Mouse (Mus musculus) heart, postnatal 25 days (tissue): ENCODE measurements around the gene Tbc1d5. TPM values are rescaled to one million over a fixed set of nuclear protein-coding genes. Genes with fewer than 3 reads are reported as not detected.

ENCODE experiments used
- DNase-seq: peaks from one replicate; pipeline ENCODE4 v3.0.0; 2022; ENCODE audit warnings: low spot score
- intact Hi-C: fragments of 180-260 bp; cut with DNase I; formaldehyde crosslinking; loops from one replicate; pipeline ENCODE4 v1.15.1; 2025
- total RNA-seq, 2 experiments: library from RNA; stranded (reverse); gene quantifications; 2 replicates each; pipeline ENCODE4 v1.2.3; 2021

Tbc1d5 gene
- total RNA-seq: 10 to 100 TPM; 16.2 to 17.2 TPM

DNA sequence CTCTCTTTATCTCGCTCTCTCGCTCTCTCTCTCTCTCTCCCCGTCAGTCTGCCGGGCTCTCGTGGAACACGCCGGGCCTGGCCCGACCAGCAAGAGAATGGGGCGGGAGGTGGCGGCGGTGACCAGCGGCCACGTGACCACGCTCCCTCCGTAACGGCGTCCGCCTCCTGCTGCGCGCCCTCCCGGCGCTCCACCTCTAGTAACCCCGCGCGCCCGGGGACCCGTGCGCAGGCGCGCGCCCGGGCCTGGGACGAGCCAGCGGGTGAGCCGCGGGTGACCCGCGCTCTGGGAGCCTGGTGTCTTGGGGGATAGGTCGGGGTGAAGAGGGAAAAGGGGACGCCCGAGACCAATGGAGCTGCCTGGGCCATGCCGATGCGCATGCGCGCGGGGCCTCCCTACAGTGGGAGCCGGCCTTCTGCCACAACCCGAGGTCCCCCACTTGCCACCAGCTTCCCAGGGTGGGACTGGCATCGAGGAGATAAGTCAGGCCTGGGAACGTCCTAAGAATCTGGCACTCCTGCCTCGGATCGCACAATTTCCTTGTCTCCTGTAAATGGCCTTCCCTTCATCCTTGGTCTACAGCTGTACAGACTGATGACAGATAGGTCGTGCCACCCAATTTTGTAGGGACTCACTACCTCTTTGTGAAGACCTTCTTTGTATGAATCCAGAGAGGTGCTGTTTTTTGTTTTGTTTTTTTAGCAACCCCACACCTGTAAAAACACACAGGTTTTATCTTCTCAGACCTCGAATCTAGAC is at the start of gene Tbc1d5:
Gene Tbc1d5 (minus strand): TSS at position 158 of the 759 bp plus-strand sequence.
- peak; percentile 89 for DNase-seq
- intact Hi-C loops: loop anchor here (10.0 kb wide), 1 partner anchor 195 kb away; no protein-coding TSS in a partner anchor

DNA sequence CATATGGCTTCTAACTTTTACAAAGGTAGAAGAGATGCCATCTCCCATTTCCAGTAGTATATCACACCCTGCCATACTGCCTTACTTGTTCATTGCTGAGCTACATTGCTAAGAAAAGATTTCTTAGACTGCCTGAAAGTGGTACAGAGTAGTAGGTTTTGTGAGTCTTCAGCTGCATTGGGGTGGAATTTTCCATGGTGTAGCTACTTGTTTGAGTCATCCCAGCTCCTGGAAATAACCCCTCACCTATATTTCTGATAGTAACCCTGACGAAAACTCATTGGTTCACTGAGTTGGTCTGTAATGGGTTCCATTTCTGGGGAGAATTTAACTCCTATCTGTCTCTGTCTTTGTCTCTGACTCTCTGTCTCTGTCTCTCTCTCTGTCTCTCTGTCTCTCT is 46.9 kb upstream of the Tbc1d5 start:
- intact Hi-C loops: no loop called here
- DNase-seq: no peak

DNA sequence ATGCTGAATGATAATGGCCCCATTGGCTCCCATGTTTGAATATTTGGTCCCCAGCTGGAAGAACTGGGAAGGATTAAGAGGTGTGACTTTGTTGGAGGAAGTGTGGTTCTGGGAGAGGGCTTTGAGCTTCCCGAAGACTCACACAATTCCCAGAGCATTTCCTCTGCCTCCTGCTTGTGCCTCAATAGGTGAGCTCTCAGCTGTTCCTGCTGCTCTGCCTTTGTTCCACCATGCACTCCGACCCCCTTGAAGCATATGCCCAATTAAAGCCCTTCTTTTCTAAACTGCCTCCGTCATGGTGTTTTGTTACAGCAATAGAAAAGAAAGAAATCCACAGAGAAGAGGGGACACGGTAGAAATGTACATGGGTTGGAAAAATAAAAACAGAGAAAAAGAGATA is 44.0 kb upstream of the Tbc1d5 start:
- intact Hi-C loops: no loop called here
- no peak for DNase-seq

DNA sequence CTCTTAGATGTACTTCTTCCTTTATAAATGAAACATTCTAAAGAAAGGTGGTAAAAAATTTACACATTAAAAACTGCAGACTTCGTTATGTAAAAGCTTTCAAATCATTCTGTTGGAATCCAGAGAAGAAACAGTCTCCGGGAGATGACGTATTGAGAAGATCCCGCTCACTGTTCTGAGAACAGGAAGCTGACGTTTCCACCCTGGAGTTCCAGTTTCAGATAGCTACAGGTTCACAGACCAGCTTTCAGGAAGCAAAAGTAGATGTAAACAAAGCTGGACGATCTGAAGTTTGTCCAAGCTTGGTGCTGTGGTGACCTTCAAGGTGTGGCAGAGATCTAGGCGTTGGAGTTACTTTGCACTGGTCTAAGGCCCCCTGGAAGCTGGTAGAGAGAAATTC is 41.9 kb upstream of the Tbc1d5 start:
- intact Hi-C loops: no loop called here
- no peak for DNase-seq

DNA sequence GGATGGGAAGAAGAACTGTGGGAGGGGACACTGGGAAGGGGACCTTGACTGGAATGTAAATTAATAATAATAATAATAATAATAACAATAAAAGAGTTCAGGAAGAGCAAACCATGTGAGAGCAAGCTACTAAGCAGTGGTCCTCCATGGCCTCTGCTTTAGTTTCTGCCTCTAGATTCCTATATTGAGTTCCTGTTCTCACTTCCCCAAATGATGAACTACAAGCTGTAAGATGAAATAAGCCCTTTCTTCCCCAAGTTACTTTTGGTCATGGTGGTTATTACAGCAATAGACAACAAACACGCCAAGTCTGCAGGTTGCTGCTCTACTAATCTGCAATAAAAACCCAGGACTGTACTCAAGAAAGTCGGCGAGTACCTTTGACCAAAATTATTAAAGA is 40.7 kb upstream of the Tbc1d5 start:
- intact Hi-C loops: no loop called here
- no peak for DNase-seq

DNA sequence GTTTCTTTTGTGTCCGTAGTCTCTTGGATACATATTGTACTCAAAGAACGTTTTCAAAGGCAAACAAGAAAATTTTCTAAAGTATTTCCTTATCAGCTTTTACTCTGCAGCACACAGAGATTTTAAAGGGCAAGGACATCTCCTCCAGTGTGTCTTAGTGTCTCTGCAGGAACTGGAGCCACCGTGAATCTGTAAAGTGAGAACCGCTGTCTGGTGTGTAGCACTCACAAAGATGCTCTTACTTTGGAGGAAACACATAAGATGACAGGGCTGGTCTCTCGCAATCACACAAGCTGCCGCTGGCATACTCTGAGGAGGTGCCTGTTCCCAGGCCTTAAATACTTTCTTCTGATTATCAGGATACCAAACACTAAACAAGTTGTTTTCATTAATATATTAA is 37.3 kb upstream of the Tbc1d5 start:
- intact Hi-C loops: no loop called here
- no peak for DNase-seq

DNA sequence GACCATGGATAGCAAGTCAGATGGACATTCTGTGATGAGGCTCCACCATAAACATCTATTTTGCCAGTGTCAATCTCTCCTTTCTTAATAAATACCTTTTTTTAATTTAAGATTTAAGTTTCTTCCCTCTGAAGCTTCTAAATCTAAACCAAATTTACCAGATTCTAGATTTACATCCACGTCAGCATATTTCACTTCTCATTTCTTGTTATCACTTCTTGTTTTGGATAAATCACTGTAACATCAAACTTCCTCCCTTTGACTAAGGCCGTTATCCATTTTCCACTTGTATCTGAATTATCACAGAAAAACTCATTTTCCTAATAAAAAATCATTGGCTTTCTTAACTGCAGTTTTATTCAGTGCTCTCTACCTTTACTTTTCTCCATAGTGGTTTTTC is 30.4 kb upstream of the Tbc1d5 start:
- DNase-seq: no peak
- intact Hi-C loops: no loop called here

DNA sequence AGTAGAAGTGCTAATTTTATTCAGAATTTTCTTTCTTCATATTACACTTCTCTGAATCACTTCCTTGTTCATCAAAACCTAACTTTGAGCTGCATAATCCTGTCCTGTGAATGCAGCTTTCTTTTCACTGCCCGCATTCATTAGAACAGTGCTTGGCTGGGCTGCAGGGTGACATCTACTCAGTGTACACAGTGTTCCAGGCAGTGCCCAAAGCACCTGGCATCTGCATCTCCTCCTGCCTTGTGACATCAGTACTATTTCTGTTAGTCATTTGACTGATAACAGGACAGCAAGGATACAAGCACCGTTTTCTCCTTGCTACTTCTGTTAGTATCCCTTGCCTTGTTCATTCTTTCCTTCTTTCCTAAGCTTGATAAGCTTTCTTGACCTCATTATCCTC is 25.5 kb upstream of the Tbc1d5 start:
- intact Hi-C loops: no loop called here
- peak; percentile 9 for DNase-seq

DNA sequence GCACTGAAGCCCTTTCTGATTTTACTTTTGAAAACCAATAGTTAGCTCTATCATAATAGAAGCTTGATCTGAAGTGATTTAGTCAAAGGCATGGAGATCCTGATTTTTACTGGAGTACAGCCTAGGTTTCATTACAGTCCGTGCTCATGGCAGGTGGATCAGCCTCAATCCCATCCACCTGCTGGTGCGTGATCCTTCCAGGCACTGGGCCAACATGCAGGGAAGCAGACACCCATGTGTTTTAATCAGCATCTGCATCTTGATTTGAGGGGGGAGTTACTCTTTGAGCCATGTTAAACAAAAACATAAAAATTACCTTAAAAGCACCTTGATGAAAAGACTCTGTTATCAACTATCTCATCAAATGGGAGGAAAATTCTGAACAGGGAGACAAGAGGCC is 16.4 kb upstream of the Tbc1d5 start:
- DNase-seq: no peak
- intact Hi-C loops: no loop called here

DNA sequence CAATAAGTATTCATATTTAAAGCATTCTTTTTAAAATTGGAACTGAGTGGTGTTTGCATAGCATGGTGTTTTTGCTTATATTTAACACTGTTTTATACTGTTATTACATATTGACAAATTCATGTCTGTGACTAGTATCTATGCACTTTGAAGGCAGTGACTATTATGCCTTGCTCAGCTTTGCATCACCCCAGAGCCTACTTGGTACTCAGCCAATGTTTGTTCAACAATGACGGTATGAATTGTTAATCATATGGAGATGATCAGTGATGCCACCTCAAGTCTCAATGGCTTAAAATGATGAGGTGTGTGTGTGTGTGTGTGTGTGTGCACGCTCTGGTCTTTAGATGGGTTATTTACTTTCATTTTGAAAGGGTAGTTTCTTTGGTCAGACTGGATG is 15.6 kb upstream of the Tbc1d5 start:
- DNase-seq: no peak
- intact Hi-C loops: no loop called here

DNA sequence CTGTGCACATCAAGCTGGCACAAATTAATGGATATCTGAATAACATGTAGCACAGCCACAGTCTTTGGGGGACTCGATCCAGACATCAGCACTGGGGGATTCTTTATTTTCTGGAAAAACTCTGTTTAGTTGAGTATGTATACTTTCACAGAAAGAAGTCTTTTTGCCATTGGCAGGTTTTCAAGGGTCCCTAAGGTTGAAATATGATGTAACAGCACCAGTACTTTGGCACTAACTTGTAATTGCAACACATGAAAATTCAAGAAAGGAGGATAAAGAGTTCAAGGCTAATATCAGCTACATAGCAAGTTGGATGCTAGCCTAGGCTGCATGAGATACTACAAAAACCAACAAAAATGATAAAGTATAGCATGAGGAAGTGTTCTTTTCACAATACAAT is 12.2 kb upstream of the Tbc1d5 start:
- no peak for DNase-seq

DNA sequence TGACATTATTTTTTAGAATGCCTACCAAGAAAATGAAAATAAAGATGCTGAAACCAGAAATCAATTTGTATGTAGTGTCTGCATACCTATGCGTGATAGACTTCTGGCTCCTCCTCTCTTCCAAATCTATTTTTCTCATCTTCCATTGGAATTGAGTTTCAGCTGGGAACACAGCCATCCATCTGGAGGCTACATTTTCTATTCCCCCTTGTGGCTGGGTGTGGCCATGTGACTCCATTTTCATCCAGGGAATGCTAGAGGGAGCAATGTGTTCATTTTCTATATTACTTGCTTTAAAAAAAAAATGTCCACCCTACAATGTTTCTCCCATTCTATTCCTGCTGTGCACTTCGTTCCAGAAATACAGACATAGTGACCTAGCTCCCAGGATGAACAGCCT is 3.6 kb upstream of the Tbc1d5 start:
- DNase-seq: no peak
- intact Hi-C loops: loop anchor here (5.0 kb wide), 1 partner anchor 70 kb away; no protein-coding TSS in a partner anchor

More for the DNA sequence above, 12.2 kb upstream of the Tbc1d5 start:
- intact Hi-C loops: no loop called here

DNA sequence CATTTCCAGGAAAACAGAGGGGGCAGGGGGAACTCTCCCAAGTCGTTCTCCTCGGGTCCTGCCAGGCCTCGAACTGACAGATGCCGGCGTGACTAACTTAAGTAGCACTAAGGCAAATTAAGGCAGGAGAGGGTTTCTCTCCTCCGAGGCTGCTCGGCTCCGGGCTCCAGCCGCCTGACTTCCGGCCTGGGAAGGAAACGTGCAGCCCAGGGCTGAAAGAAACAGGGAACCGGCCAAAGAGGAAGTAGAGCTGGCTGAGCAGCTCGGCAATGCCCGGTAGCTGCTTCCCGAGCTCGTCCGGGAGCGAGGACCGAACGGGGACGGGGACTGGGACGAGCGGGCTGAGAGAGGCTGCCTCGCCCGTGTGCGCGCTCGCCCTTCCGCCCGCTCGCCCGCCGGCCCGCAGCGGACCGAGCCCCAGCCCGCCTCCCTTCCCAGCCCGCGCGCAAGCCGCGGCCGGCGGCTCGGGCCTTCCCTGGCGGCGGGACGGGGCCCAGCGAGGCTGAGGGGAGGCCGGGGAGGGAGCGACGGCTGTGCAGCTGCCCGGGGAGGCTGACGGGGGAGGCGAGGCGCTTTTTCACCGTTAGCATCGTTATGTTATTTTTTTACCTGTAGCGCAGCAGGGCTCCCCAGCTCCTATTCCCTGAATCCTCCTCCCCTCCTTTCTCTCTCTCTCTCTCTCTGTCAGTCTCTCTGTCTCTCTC is 509 bp downstream of the Tbc1d5 start:
- DNase-seq: peak; percentile 59
- intact Hi-C loops: loop anchor here (10.0 kb wide), 1 partner anchor 194 kb away; no protein-coding TSS in a partner anchor

DNA sequence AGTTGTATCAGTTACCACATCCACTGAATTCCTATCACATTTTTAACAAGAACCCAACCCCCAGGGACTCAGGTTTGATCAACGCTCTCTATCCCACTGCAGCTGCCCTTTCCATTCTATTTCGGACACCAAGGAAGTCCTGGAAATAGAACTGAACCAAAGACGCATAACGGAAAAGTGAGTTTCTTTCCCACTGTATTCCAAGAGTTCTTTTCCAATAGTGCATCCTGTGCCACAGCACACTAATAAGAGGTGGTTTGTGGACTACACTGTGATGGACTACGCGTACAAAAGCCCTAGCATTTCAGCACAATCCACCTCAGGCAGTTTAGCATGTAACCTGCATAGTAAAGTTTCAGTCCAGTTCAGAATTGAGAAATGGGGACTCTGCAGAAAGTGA is 1.2 kb downstream of the Tbc1d5 start:
- intact Hi-C loops: loop anchor here (10.0 kb wide), 1 partner anchor 193 kb away; no protein-coding TSS in a partner anchor
- no peak for DNase-seq

DNA sequence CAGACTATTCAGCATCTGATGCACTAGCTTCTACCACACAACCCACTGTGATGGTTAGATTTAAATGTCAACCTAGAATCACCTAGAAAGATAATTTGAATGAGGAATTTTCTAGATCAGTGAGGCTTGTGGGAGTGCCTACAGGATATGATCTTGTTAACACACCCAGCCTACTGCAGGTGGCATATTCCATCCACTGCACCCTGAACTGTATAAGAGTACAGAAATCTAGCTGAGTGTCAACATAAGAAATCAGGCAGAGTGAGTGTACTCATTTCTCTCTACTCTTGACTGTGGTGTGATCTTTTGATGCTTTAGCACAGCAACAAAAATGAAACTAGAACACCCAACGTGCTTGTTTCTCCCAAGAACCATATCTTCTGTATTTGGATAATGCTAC is 6.8 kb downstream of the Tbc1d5 start:
- intact Hi-C loops: loop anchor here (10.0 kb wide), 1 partner anchor 188 kb away; no protein-coding TSS in a partner anchor

DNA sequence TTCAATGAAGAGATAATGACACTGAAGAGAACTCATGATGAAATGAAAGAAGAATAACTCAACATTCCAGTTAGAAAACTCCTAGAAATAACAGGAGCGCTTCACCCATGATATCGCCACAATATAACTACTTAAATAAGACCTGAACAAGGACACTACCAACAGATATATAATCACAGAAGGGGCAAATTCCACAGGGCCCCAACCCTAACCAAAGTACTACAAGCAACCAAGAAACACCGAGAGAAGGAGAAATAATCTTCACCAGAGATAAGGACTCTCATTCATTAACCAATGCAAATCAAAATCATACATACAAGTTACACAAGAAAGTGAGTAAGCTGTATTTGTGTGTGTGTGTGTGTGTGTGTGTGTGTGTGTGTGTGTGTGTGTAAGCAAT is 7.6 kb downstream of the Tbc1d5 start:
- no peak for DNase-seq
- intact Hi-C loops: loop anchor here (10.0 kb wide), 1 partner anchor 187 kb away; no protein-coding TSS in a partner anchor

More for the DNA sequence above, 6.8 kb downstream of the Tbc1d5 start:
- no peak for DNase-seq

DNA sequence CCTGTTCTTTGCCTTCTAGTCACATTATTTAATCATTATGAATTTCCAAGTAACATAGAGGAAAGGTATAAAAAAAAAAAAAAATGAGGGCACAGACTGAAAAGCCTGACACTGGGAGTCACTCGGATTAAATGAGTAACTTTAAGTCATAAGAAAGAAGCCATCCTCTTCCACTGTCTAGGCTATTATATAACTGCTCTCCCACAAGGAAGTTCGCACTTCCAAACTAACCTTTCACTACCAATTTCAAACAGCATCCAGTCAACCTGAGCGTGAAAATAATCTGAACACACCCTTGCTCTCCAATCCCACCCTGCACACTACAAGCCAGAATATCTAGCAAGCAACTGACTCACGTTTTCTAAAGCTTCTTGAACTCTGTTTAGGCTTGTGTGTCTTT is 9.2 kb downstream of the Tbc1d5 start:
- DNase-seq: no peak
- intact Hi-C loops: loop anchor here (10.0 kb wide), 1 partner anchor 185 kb away; no protein-coding TSS in a partner anchor

DNA sequence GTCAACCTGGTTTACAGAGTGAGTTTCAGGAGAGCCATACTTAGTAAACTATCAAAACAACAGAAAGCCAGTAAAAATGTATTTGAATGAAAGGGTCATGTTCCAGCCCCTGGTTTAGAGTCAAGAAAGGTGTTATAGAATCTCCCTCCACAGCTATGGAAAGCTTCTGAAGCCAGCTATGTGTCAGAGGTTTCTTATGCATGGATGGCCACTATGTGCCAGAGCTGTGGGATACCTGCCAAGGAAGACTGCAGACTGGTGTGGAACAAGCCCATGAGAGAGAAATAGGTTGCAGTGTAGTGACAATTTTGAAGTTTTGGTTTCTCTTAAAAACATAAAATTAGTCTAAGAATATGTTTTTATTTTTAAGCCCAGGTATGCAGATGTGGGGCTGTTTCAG is 16.8 kb downstream of the Tbc1d5 start:
- DNase-seq: no peak
- intact Hi-C loops: no loop called here

DNA sequence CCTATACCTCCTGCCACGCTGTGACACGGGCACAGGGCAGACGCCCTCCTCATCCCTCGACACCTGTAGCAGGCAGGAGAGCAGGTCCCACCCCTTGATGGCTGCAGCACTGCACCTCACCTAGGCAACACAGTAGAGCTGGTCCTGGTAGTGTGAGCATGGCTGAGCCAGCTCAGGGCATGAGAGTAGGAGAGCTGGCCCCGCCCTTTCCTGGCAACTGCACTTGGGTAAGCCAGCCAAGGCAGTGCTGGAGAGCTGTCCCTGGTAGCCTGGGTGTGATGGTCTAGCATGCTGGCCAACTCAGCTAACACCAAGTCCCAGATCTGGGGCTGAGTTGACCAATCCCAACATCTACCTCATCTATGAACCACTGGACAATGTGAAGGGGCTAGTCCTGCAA is 19.9 kb downstream of the Tbc1d5 start:
- DNase-seq: peak; percentile 5
- intact Hi-C loops: no loop called here

DNA sequence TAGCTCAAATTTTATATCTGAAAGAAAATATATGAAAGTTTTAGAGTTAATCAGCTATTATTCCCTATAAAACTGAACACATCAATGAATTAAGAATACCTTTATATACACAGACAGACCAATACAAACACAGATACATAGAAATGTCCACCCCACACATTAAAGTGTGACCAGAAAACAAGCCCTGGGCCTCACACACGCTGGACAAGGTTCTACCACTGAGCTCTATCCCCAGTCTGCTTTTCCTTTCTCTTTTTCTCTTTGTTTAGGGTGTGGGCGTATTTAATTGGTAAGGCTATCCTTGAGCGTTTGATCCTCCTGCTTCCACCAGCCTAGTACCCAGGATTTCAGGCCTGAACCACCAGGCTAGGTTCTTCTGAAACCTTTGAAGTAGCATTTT is 28.2 kb downstream of the Tbc1d5 start:
- DNase-seq: no peak
- intact Hi-C loops: no loop called here

DNA sequence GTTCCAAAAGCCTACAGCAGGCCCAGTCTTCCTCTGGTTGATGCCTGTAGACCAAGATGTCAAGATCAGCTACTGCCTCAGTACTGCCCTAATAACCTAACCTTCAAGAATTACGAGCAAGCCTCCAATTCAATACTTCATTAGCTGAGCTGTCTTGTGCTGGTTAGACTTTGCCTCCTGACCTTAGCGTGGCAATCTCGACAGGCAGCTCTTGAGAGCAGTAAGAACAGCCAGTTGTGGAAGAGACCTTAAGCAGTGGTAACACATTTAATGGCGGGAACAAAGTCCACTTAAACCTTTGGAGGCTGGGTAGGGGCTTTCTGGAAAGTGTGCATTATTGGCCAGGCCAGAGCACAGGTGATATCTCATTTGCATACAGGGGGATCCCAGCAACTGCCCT is 34.2 kb downstream of the Tbc1d5 start:
- DNase-seq: no peak
- intact Hi-C loops: no loop called here
